Mouse (Mus musculus) adrenal gland, postnatal 14 days (tissue): ENCODE results near the gene Grk6. TPM values are rescaled to one million over a fixed set of nuclear protein-coding genes. Genes with fewer than 3 reads are reported as not detected.

Experiments used
- microRNA-seq, 2 experiments: library from miRNA; unstranded; fragments of <30 nt; microRNA quantifications; one replicate each; pipeline ENCODE4 v1.2.0; 2021
- total RNA-seq: library from RNA; stranded (reverse); gene quantifications from 2 replicates; pipeline ENCODE4 v1.2.3, GENCODE M21; 2021

Gene Grk6
- total RNA-seq, 1 experiment from 2014 or later: 35.3 TPM

Small RNA genes within 50 kb of the gene (microRNA-seq; reads per million reads assigned to microRNA genes)
- 0 to 1.5 reads per million in 2 experiments for gene Mir6943
- gene Mir6944: 1.3 to 1.9 reads per million in 2 experiments
- gene Mir6945: 0 to 1.1 reads per million in 2 experiments

Other genes with a start within 250 kb of the Grk6 start
- 120 and 132 TPM in 2 replicates for gene Nsd1, start 235.3 kb upstream of the Grk6 start, total RNA-seq
- gene Prelid1, start 124.6 kb upstream of the Grk6 start, total RNA-seq: 170 and 174 TPM in 2 replicates
- 53.7 and 60.7 TPM in 2 replicates for gene Rab24, start 123.1 kb upstream of the Grk6 start, total RNA-seq
- gene Mxd3, start 115.2 kb upstream of the Grk6 start, total RNA-seq: 10.0 and 10.9 TPM in 2 replicates
- 105 and 107 TPM in 2 replicates for gene Lman2, start 82.3 kb upstream of the Grk6 start, total RNA-seq
- gene Rgs14, start 75.3 kb upstream of the Grk6 start, total RNA-seq: 0.44 and 4.5 TPM in 2 replicates
- 0.33 TPM in 1 of 2 replicates, not detected in the other for gene Slc34a1, start 46.9 kb upstream of the Grk6 start, total RNA-seq
- gene Pfn3, start 29.8 kb upstream of the Grk6 start, total RNA-seq: not detected in 2 replicates
- 4.3 and 60.0 TPM in 2 replicates for gene F12, start 18.3 kb upstream of the Grk6 start, total RNA-seq
- 3.1 and 6.0 TPM in 2 replicates for gene Prr7, start 19.2 kb downstream of the Grk6 start, total RNA-seq
- gene Dbn1, start 43.0 kb downstream of the Grk6 start, total RNA-seq: 24.0 and 24.9 TPM in 2 replicates
- gene Pdlim7, start 68.6 kb downstream of the Grk6 start, total RNA-seq: 23.8 and 26.7 TPM in 2 replicates
- 3.4 and 11.6 TPM in 2 replicates for gene Dok3, start 84.2 kb downstream of the Grk6 start, total RNA-seq
- gene Ddx41, start 91.6 kb downstream of the Grk6 start, total RNA-seq: 38.4 and 46.0 TPM in 2 replicates
- gene Fam193b, start 126.0 kb downstream of the Grk6 start, total RNA-seq: 42.5 and 50.2 TPM in 2 replicates
- gene Tmed9, start 128.7 kb downstream of the Grk6 start, total RNA-seq: 145 and 156 TPM in 2 replicates
- gene B4galt7, start 154.8 kb downstream of the Grk6 start, total RNA-seq: 11.6 and 15.4 TPM in 2 replicates
- 25.4 and 27.9 TPM in 2 replicates for gene Caml, start 177.9 kb downstream of the Grk6 start, total RNA-seq
- 35.1 and 41.8 TPM in 2 replicates for gene Ddx46, start 190.0 kb downstream of the Grk6 start, total RNA-seq
- 53.9 and 55.4 TPM in 2 replicates for gene B230219D22Rik, start 248.1 kb downstream of the Grk6 start, total RNA-seq